11 mouse cellular contexts compared by ENCODE assay signal in genomic region chr19:8981450-8982168, GRCm38 (mm10). TPM values are rescaled to one million over a fixed set of nuclear protein-coding genes. Genes with fewer than 3 reads are reported as not detected.
DNase-seq lines count a peak whose midpoint lies in the region; ATAC-seq and TF ChIP-seq lines count a peak whose summit lies in the region.
"Had no signal": no experiment of that assay in that cellular context is flagged by ENCODE, and none has a peak within 500 bp of the region (broad histone marks: within the 10 kb centered on the region; RNA-seq: fewer than 3 reads in every experiment).

No protein-coding gene starts in this region.

- WGBS in hindbrain, embryonic 13.5 days: 76% methylated on average over 2 of the region's 2 CpGs
- 60% methylated on average over 2 of the region's 2 CpGs for WGBS in hindbrain, embryonic 16.5 days
- WGBS in stomach, postnatal 0 days: 44% methylated on average over 2 of the region's 2 CpGs

- peak; percentile 38 for DNase-seq in urinary bladder, postnatal 14 days (ENCODE audit: low spot score)
- DNase-seq in urinary bladder, postnatal 4 days (ENCODE audit: low spot score in 2 of 2): no peak
- DNase-seq in stomach, postnatal 0 days (ENCODE audit: low spot score): no peak
- DNase-seq in spleen, adult 12 weeks (ENCODE audit: low spot score): no peak
- no peak for DNase-seq in ovary, postnatal 10 days (ENCODE audit: low spot score)
- DNase-seq: thymus, postnatal 4 days had no signal

- peaks cover 52% of the 10 kb centered on the region for H3K36me3 ChIP-seq in hindbrain, embryonic 13.5 days
- peaks cover 27% of the 10 kb centered on the region for H3K36me3 ChIP-seq in hindbrain, embryonic 16.5 days (ENCODE audit: control insufficient read depth, insufficient read depth, low read length)
- H3K36me3 ChIP-seq in stomach, postnatal 0 days (ENCODE audit: control insufficient read depth, insufficient read depth, low read length): peaks cover 24% of the 10 kb centered on the region

- H3K9ac ChIP-seq in hindbrain, embryonic 13.5 days: no peak overlapping the region
- H3K9ac ChIP-seq in hindbrain, embryonic 16.5 days (ENCODE audit: low read depth, low read length): no peak overlapping the region
- H3K9ac ChIP-seq in stomach, postnatal 0 days (ENCODE audit: low read length): no peak overlapping the region
- H3K9ac ChIP-seq: embryonic facial prominence, embryonic 12.5 days; midbrain, embryonic 13.5 days had no signal

- H3K27me3 ChIP-seq in hindbrain, embryonic 13.5 days: no peaks in the 10 kb centered on the region
- H3K27me3 ChIP-seq in hindbrain, embryonic 16.5 days (replicated peaks; ENCODE audit: control insufficient read depth, insufficient read depth, low read length): no peaks in the 10 kb centered on the region
- H3K27me3 ChIP-seq in stomach, postnatal 0 days (ENCODE audit: control insufficient read depth, insufficient read depth, low read length): no peaks in the 10 kb centered on the region
- H3K27me3 ChIP-seq: embryonic facial prominence, embryonic 12.5 days had no signal

- H3K4me3 ChIP-seq in hindbrain, embryonic 13.5 days: no peak overlapping the region
- H3K4me3 ChIP-seq in hindbrain, embryonic 16.5 days (ENCODE audit: low read length): no peak overlapping the region
- H3K4me3 ChIP-seq in stomach, postnatal 0 days (ENCODE audit: low read depth, low read length): no peak overlapping the region
- H3K4me3 ChIP-seq: embryonic facial prominence, embryonic 12.5 days; midbrain, embryonic 13.5 days had no signal

- no peak overlapping the region for H3K4me2 ChIP-seq in hindbrain, embryonic 13.5 days
- no peak overlapping the region for H3K4me2 ChIP-seq in hindbrain, embryonic 16.5 days (ENCODE audit: low read length)
- H3K4me2 ChIP-seq in stomach, postnatal 0 days (replicated peaks; ENCODE audit: low read depth): no peak overlapping the region
- H3K4me2 ChIP-seq: embryonic facial prominence, embryonic 12.5 days; midbrain, embryonic 13.5 days had no signal

- TF ChIP-seq EP300 in stomach, postnatal 0 days (optimal IDR thresholded peaks at IDR 0.05): no peak

- peak overlapping the region; percentile 44 for H3K27ac ChIP-seq in hindbrain, embryonic 13.5 days
- no peak overlapping the region for H3K27ac ChIP-seq in hindbrain, embryonic 16.5 days (ENCODE audit: low read depth, low read length)
- H3K27ac ChIP-seq in stomach, postnatal 0 days (replicated peaks): peak overlapping the region; percentile 89

- peaks cover 55% of the 10 kb centered on the region for H3K4me1 ChIP-seq in hindbrain, embryonic 13.5 days (replicated peaks)
- H3K4me1 ChIP-seq in hindbrain, embryonic 16.5 days (ENCODE audit: control insufficient read depth, insufficient read depth, low read depth, low read length): peaks cover 20% of the 10 kb centered on the region
- H3K4me1 ChIP-seq in stomach, postnatal 0 days (replicated peaks; ENCODE audit: control insufficient read depth, insufficient read depth): peaks cover 5% of the 10 kb centered on the region; the same call in 1 of the 2 replicates

- peak; percentile 26; the same call in 1 of the 2 replicates for ATAC-seq in hindbrain, embryonic 13.5 days (ENCODE audit: low FRiP score)
- ATAC-seq in hindbrain, embryonic 16.5 days: no peak
- ATAC-seq in granulocyte monocyte progenitor cell, adult 5-6 weeks (replicated peaks; ENCODE audit: poor library complexity, severe bottlenecking): peak; percentile 26
- ATAC-seq in stomach, postnatal 0 days (ENCODE audit: low FRiP score, low TSS enrichment): no peak
- ATAC-seq: midbrain, embryonic 13.5 days had no signal

- TF ChIP-seq CTCF in stomach, postnatal 0 days (IDR thresholded peaks at IDR 0.05; ENCODE audit: low read depth): no peak

- no peaks in the 10 kb centered on the region for H3K9me3 ChIP-seq in hindbrain, embryonic 13.5 days
- no peaks in the 10 kb centered on the region for H3K9me3 ChIP-seq in hindbrain, embryonic 16.5 days (ENCODE audit: control insufficient read depth, low read length)
- no peaks in the 10 kb centered on the region for H3K9me3 ChIP-seq in stomach, postnatal 0 days (ENCODE audit: control insufficient read depth, low read length)
- H3K9me3 ChIP-seq: embryonic facial prominence, embryonic 12.5 days; midbrain, embryonic 13.5 days had no signal

RNA-seq across cellular contexts. Expression of gene Ahnak, which starts 7.5 kb away (rescaled TPM):
- 5.7 and 6.4 TPM in 2 replicates for polyA plus RNA-seq in hindbrain, embryonic 13.5 days (2015; fragmentation: Nextera tagmentation; extraction: Ambion mirVana)
- 3.5 and 4.8 TPM in 2 replicates for polyA plus RNA-seq in hindbrain, embryonic 16.5 days (2015; fragmentation: Nextera tagmentation; extraction: Ambion mirVana)
- total RNA-seq in granulocyte monocyte progenitor cell, adult 5-6 weeks (2014; fragmentation: Nextera tagmentation): 5.8 and 12.1 TPM in 2 replicates
- total RNA-seq in granulocyte monocyte progenitor cell, adult 5-6 weeks (2017): 14.1 and 14.8 TPM in 2 replicates
- polyA plus RNA-seq in stomach, postnatal 0 days (2015; fragmentation: Nextera tagmentation; extraction: Ambion mirVana): 86.6 and 103 TPM in 2 replicates

RNA-seq across cellular contexts. Expression of gene Eef1g, which starts 14.8 kb away (rescaled TPM):
- 344 and 348 TPM in 2 replicates for polyA plus RNA-seq in hindbrain, embryonic 13.5 days (2015; fragmentation: Nextera tagmentation; extraction: Ambion mirVana)
- polyA plus RNA-seq in hindbrain, embryonic 16.5 days (2015; fragmentation: Nextera tagmentation; extraction: Ambion mirVana): 284 and 301 TPM in 2 replicates
- 1,036 and 1,157 TPM in 2 replicates for total RNA-seq in granulocyte monocyte progenitor cell, adult 5-6 weeks (2014; fragmentation: Nextera tagmentation)
- total RNA-seq in granulocyte monocyte progenitor cell, adult 5-6 weeks (2017): 748 and 899 TPM in 2 replicates
- 240 and 247 TPM in 2 replicates for polyA plus RNA-seq in stomach, postnatal 0 days (2015; fragmentation: Nextera tagmentation; extraction: Ambion mirVana)

RNA-seq across cellular contexts. Expression of gene Tut1, which starts 28.0 kb away (rescaled TPM):
- 29.4 and 31.1 TPM in 2 replicates for polyA plus RNA-seq in hindbrain, embryonic 13.5 days (2015; fragmentation: Nextera tagmentation; extraction: Ambion mirVana)
- polyA plus RNA-seq in hindbrain, embryonic 16.5 days (2015; fragmentation: Nextera tagmentation; extraction: Ambion mirVana): 23.9 and 26.3 TPM in 2 replicates
- 17.8 and 28.9 TPM in 2 replicates for total RNA-seq in granulocyte monocyte progenitor cell, adult 5-6 weeks (2014; fragmentation: Nextera tagmentation)
- total RNA-seq in granulocyte monocyte progenitor cell, adult 5-6 weeks (2017): 14.5 and 21.8 TPM in 2 replicates
- 14.9 and 15.8 TPM in 2 replicates for polyA plus RNA-seq in stomach, postnatal 0 days (2015; fragmentation: Nextera tagmentation; extraction: Ambion mirVana)

RNA-seq across cellular contexts. Expression of gene Mta2, which starts 39.9 kb away (rescaled TPM):
- 133 and 137 TPM in 2 replicates for polyA plus RNA-seq in hindbrain, embryonic 13.5 days (2015; fragmentation: Nextera tagmentation; extraction: Ambion mirVana)
- 91.3 and 103 TPM in 2 replicates for polyA plus RNA-seq in hindbrain, embryonic 16.5 days (2015; fragmentation: Nextera tagmentation; extraction: Ambion mirVana)
- total RNA-seq in granulocyte monocyte progenitor cell, adult 5-6 weeks (2014; fragmentation: Nextera tagmentation): 115 and 125 TPM in 2 replicates
- total RNA-seq in granulocyte monocyte progenitor cell, adult 5-6 weeks (2017): 120 and 123 TPM in 2 replicates
- polyA plus RNA-seq in stomach, postnatal 0 days (2015; fragmentation: Nextera tagmentation; extraction: Ambion mirVana): 68.0 and 69.3 TPM in 2 replicates

RNA-seq across cellular contexts. Expression of gene Eml3, which starts 52.3 kb away (rescaled TPM):
- 9.4 and 11.3 TPM in 2 replicates for polyA plus RNA-seq in hindbrain, embryonic 13.5 days (2015; fragmentation: Nextera tagmentation; extraction: Ambion mirVana)
- polyA plus RNA-seq in hindbrain, embryonic 16.5 days (2015; fragmentation: Nextera tagmentation; extraction: Ambion mirVana): 10.3 and 11.3 TPM in 2 replicates
- 26.1 and 30.2 TPM in 2 replicates for total RNA-seq in granulocyte monocyte progenitor cell, adult 5-6 weeks (2014; fragmentation: Nextera tagmentation)
- total RNA-seq in granulocyte monocyte progenitor cell, adult 5-6 weeks (2017): 27.4 and 31.3 TPM in 2 replicates
- polyA plus RNA-seq in stomach, postnatal 0 days (2015; fragmentation: Nextera tagmentation; extraction: Ambion mirVana): 24.6 and 26.6 TPM in 2 replicates

Comparison
In these comparisons a context has a peak if more than half of its experiments do, and no peak if none do; other contexts are left out.
1. ATAC-seq: peak in hindbrain, embryonic 13.5 days (single experiment) and granulocyte monocyte progenitor cell, adult 5-6 weeks (single experiment); none in hindbrain, embryonic 16.5 days (single experiment) and stomach, postnatal 0 days (single experiment).
2. RNA of gene Ahnak, which starts 7.5 kb away (polyA plus RNA-seq): 86.6 to 103 TPM in stomach, postnatal 0 days; 5.7 to 6.4 TPM in hindbrain, embryonic 13.5 days and 3.5 to 4.8 TPM in hindbrain, embryonic 16.5 days; every median in the first group is over 10 times any median in the second.